In the genomic region with DNA sequence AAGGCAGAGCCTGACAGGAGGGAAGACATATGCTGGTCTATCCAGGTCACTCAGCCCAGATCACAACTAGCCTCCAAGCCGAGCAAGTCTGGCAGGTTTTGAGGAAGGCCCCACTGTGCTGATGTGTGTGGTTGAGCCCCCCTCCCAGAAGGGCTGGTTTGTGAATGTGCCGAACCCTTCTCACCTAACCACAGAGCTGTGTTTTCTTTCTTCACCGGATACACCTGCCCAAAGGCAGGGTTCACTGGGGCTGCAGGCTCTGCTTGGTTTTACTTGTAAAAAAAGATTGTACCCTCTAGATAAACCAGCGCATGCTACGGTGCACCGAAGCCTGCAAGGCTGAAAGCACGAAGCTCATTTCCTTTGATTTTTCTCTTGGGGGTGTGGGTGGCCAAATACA, we compare ENCODE assay signal across 12 mouse cellular contexts. TPM values are rescaled to one million over a fixed set of nuclear protein-coding genes. Genes with fewer than 3 reads are reported as not detected.
DNase-seq lines count a peak whose midpoint lies in the region; ATAC-seq and TF ChIP-seq lines count a peak whose summit lies in the region.
"Had no signal": no experiment of that assay in that cellular context is flagged by ENCODE, and none has a peak within 500 bp of the region (broad histone marks: within the 10 kb centered on the region; RNA-seq: fewer than 3 reads in every experiment).

No protein-coding gene starts in this region.

- H3K36me3 ChIP-seq in lung, postnatal 0 days (ENCODE audit: insufficient read depth, low read length): no peaks in the 10 kb centered on the region
- H3K36me3 ChIP-seq in heart, embryonic 12.5 days: no peaks in the 10 kb centered on the region
- H3K36me3 ChIP-seq in kidney, adult 2 months (ENCODE audit: control insufficient read depth, insufficient read depth, low read length): no peaks in the 10 kb centered on the region
- H3K36me3 ChIP-seq: midbrain, embryonic 15.5 days had no signal

- H3K27me3 ChIP-seq in lung, postnatal 0 days (replicated peaks; ENCODE audit: insufficient read depth, low read length): no peaks in the 10 kb centered on the region
- H3K27me3 ChIP-seq in heart, embryonic 12.5 days (replicated peaks): no peaks in the 10 kb centered on the region
- no peaks in the 10 kb centered on the region for H3K27me3 ChIP-seq in kidney, adult 2 months (replicated peaks; ENCODE audit: control insufficient read depth, insufficient read depth, low read length)
- H3K27me3 ChIP-seq: midbrain, embryonic 15.5 days had no signal

- TF ChIP-seq CTCF in lung, postnatal 0 days (IDR thresholded peaks at IDR 0.05): no peak
- TF ChIP-seq CTCF in kidney, adult 2 months (conservative IDR thresholded peaks at IDR 0.05; ENCODE audit: insufficient read depth, insufficient read length, low read depth, low read length): no peak

- no peak overlapping the region for H3K4me3 ChIP-seq in lung, postnatal 0 days (ENCODE audit: low read depth, low read length)
- no peak overlapping the region for H3K4me3 ChIP-seq in heart, embryonic 12.5 days
- no peak overlapping the region for H3K4me3 ChIP-seq in kidney, adult 2 months (ENCODE audit: insufficient read depth, low read depth, low read length)
- H3K4me3 ChIP-seq: midbrain, embryonic 15.5 days had no signal

- H3K9ac ChIP-seq in lung, postnatal 0 days (replicated peaks; ENCODE audit: low read depth): no peak overlapping the region
- no peak overlapping the region for H3K9ac ChIP-seq in heart, embryonic 12.5 days
- H3K9ac ChIP-seq: midbrain, embryonic 15.5 days had no signal

- TF ChIP-seq POLR2A in kidney, adult 2 months (IDR thresholded peaks at IDR 0.05; ENCODE audit: low read depth, low read length): no peak

- H3K4me2 ChIP-seq in lung, postnatal 0 days (replicated peaks; ENCODE audit: low read depth, low read length): no peak overlapping the region
- no peak overlapping the region for H3K4me2 ChIP-seq in heart, embryonic 12.5 days
- H3K4me2 ChIP-seq: liver, embryonic 11.5 days; midbrain, embryonic 15.5 days had no signal

- no peak overlapping the region for H3K27ac ChIP-seq in lung, postnatal 0 days (ENCODE audit: low read length)
- H3K27ac ChIP-seq in heart, embryonic 12.5 days (ENCODE audit: poor library complexity, severe bottlenecking): no peak overlapping the region
- H3K27ac ChIP-seq in kidney, adult 2 months (ENCODE audit: insufficient read depth, low read depth, low read length): no peak overlapping the region
- H3K27ac ChIP-seq: midbrain, embryonic 15.5 days had no signal

- peak; percentile 15 to 36 for DNase-seq in lung, adult 18-20 months
- no peak for DNase-seq in lung, postnatal 0 days (ENCODE audit: low spot score)
- DNase-seq in c-Kit-positive CD71-negative TER-119-negative erythroid progenitor cells, embryonic 14.5 days (ENCODE audit: low read depth): peak; percentile 49
- peak; percentile 38 for DNase-seq in skeletal muscle tissue, adult 2 months (ENCODE audit: low read depth, low spot score)
- peak; percentile 86 to 92 for DNase-seq in thymus, postnatal 36 days
- no peak for DNase-seq in kidney, adult 2 months
- DNase-seq: adrenal gland, postnatal 36 days had no signal

- no peaks in the 10 kb centered on the region for H3K4me1 ChIP-seq in lung, postnatal 0 days (ENCODE audit: insufficient read depth, low read depth, low read length)
- no peaks in the 10 kb centered on the region for H3K4me1 ChIP-seq in heart, embryonic 12.5 days (replicated peaks)
- H3K4me1 ChIP-seq in kidney, adult 2 months (ENCODE audit: control insufficient read depth, insufficient read depth, low read length): no peaks in the 10 kb centered on the region
- H3K4me1 ChIP-seq: midbrain, embryonic 15.5 days had no signal

- no peaks in the 10 kb centered on the region for H3K9me3 ChIP-seq in lung, postnatal 0 days (ENCODE audit: low read length)
- no peaks in the 10 kb centered on the region for H3K9me3 ChIP-seq in heart, embryonic 12.5 days (replicated peaks)
- H3K9me3 ChIP-seq: midbrain, embryonic 15.5 days had no signal

- no peak for TF ChIP-seq EP300 in lung, postnatal 0 days (IDR thresholded peaks at IDR 0.05)

- no peak for ATAC-seq in lung, postnatal 0 days
- no peak for ATAC-seq in heart, embryonic 12.5 days (ENCODE audit: insufficient number of reproducible peaks, low FRiP score)
- ATAC-seq: midbrain, embryonic 15.5 days had no signal

- WGBS in lung, postnatal 0 days: 46% methylated on average over 7 of the region's 7 CpGs
- WGBS in heart, embryonic 12.5 days: 72% methylated on average over 7 of the region's 7 CpGs
- WGBS in kidney, adult 2 months: 69% methylated on average over 7 of the region's 7 CpGs

RNA-seq across cellular contexts. Expression of a gene that starts 5.6 kb away (rescaled TPM):
- polyA plus RNA-seq in lung, postnatal 0 days (2015; fragmentation: Nextera tagmentation; extraction: Ambion mirVana): 0.20 TPM in 1 of 2 replicates, not detected in the other
- polyA plus RNA-seq in heart, embryonic 12.5 days (2016; fragmentation: Nextera tagmentation; extraction: Ambion mirVana): 0.26 TPM in 1 of 2 replicates, not detected in the other
- not detected in 2 replicates for polyA plus RNA-seq in kidney, adult 2 months (2012; rRNA removed)
- polyA plus RNA-seq: forebrain, embryonic 11.5 days; gonadal fat pad, adult 2 months; liver, embryonic 11.5 days; midbrain, embryonic 15.5 days had no signal

Comparison
In these comparisons a context has a peak if more than half of its experiments do, and no peak if none do; other contexts are left out.
1. DNase-seq: peak in lung, adult 18-20 months (2 of 2), c-Kit-positive CD71-negative TER-119-negative erythroid progenitor cells, embryonic 14.5 days (single experiment), skeletal muscle tissue, adult 2 months (single experiment) and thymus, postnatal 36 days (2 of 2); none in lung, postnatal 0 days (single experiment) and kidney, adult 2 months (single experiment).